Mouse (Mus musculus): ENCODE measurements at regions not wholly inside any gene's neighbourhood (a gene's known extent, or its start where the extent isn't known, plus 50 kb on each side); places are given as distances from the start of the nearest gene placed in this dataset.

GRCm38 (mm10) chr17:16900791-16901190 is 163.1 kb upstream of the Zfp960 start:
- TF ChIP-seq CTCF (IDR thresholded peaks at IDR 0.05; ENCODE audit: low read depth, low read length) (no peak), POLR2A (IDR thresholded peaks at IDR 0.05; ENCODE audit: insufficient read depth, low read length) (no peak), EP300 (IDR thresholded peaks at IDR 0.05; ENCODE audit: insufficient read depth, low read depth, low read length) (no peak)

Data from ES-Bruce4 (cell line).